Mouse (Mus musculus): ENCODE results near the gene Mtcl1.

Gene Mtcl1

GRCm38 (mm10) chr17:66362287-66363016, 87.1 kb downstream of the Mtcl1 start:
- peak in 1 of 2 experiments; percentile 47 for DNase-seq

- peak; percentile 66 to 71 for DNase-seq
Observed at GRCm38 (mm10) chr17:66358026-66358978, 91.2 kb downstream of the Mtcl1 start.

GRCm38 (mm10) chr17:66357171-66358025, 92.2 kb downstream of the Mtcl1 start:
- peak; percentile 66 to 71 for DNase-seq

GRCm38 (mm10) chr17:66353907-66354306, 95.6 kb downstream of the Mtcl1 start:
- peak in 1 of 2 experiments; percentile 42 for DNase-seq

- no peak for DNase-seq
Observed at GRCm38 (mm10) chr17:66352847-66353643, 96.5 kb downstream of the Mtcl1 start.

GRCm38 (mm10) chr17:66352219-66352618, 97.3 kb downstream of the Mtcl1 start:
- no peak for DNase-seq

- DNase-seq: no peak
Observed at GRCm38 (mm10) chr17:66350689-66351088, 98.9 kb downstream of the Mtcl1 start.

GRCm38 (mm10) chr17:66350127-66350526, 99.4 kb downstream of the Mtcl1 start:
- no peak for DNase-seq

- no peak for DNase-seq
Observed at GRCm38 (mm10) chr17:66346378-66346777, 103.2 kb downstream of the Mtcl1 start.

GRCm38 (mm10) chr17:66345680-66346079, 103.9 kb downstream of the Mtcl1 start:
- DNase-seq: peak; percentile 77 to 87

GRCm38 (mm10) chr17:66342932-66343331, 106.6 kb downstream of the Mtcl1 start:
- DNase-seq: peak; percentile 46 to 60

- DNase-seq: peak in 1 of 2 experiments; percentile 41
Observed at GRCm38 (mm10) chr17:66341670-66342069, 107.9 kb downstream of the Mtcl1 start.

GRCm38 (mm10) chr17:66340798-66341197, 108.8 kb downstream of the Mtcl1 start:
- peak; percentile 46 to 55 for DNase-seq

GRCm38 (mm10) chr17:66337929-66338328, 111.6 kb downstream of the Mtcl1 start:
- no peak for DNase-seq

GRCm38 (mm10) chr17:66335568-66335967, 114.0 kb downstream of the Mtcl1 start:
- DNase-seq: peak; percentile 56 to 63

GRCm38 (mm10) chr17:66334894-66335293, 114.7 kb downstream of the Mtcl1 start:
- peak; percentile 45 to 50 for DNase-seq

GRCm38 (mm10) chr17:66331207-66331606, 118.3 kb downstream of the Mtcl1 start:
- no peak for DNase-seq

- peak; percentile 39 to 49 for DNase-seq
Observed at GRCm38 (mm10) chr17:66326552-66327045, 123.0 kb downstream of the Mtcl1 start.

GRCm38 (mm10) chr17:66326204-66326545, 123.4 kb downstream of the Mtcl1 start:
- peak in 1 of 2 experiments; percentile 43 for DNase-seq

GRCm38 (mm10) chr17:66325440-66326203, 123.9 kb downstream of the Mtcl1 start:
- peak; percentile 81 for DNase-seq

GRCm38 (mm10) chr17:66324836-66325235, 124.7 kb downstream of the Mtcl1 start:
- DNase-seq: peak in 1 of 2 experiments; percentile 34

Measured in cerebellum, postnatal 25 days (tissue).